Mouse (Mus musculus) embryonic facial prominence, embryonic 10.5 days (tissue): ENCODE measurements around the gene Prc1. TPM values are rescaled to one million over a fixed set of nuclear protein-coding genes. Genes with fewer than 3 reads are reported as not detected.
A peak's percentile ranks its signal among the peaks of the same experiment; 100 is the strongest.

Source experiments
- DNase-seq: peaks from one replicate; pipeline ENCODE4 v3.0.0-alpha.2; 2017; ENCODE audit warnings: low spot score
- H3K27ac ChIP-seq: fragments of 300-500 bp; sonication (generic); replicated peaks from 2 replicates; pipeline ENCODE4 v1.5.1; 2016; ENCODE audit warnings: mild to moderate bottlenecking
- H3K27me3 ChIP-seq: fragments of 300-500 bp; sonication (generic); replicated peaks from 2 replicates; pipeline ENCODE4 v1.6.1; 2016; ENCODE audit warnings: low read depth, mild to moderate bottlenecking; ENCODE audit not compliant: poor library complexity, severe bottlenecking
- H3K36me3 ChIP-seq: fragments of 300-500 bp; sonication (generic); replicated peaks from 2 replicates; pipeline ENCODE4 v1.6.1; 2016; ENCODE audit warnings: mild to moderate bottlenecking, moderate library complexity
- H3K4me1 ChIP-seq: fragments of 300-500 bp; sonication (generic); 2 replicates; pipeline ENCODE4 v1.6.1; 2016
- H3K4me3 ChIP-seq: fragments of 300-500 bp; sonication (generic); 2 replicates; pipeline ENCODE4 v1.5.1; 2016; ENCODE audit warnings: mild to moderate bottlenecking, moderate library complexity
- H3K9me3 ChIP-seq: fragments of 300-500 bp; sonication (generic); 2 replicates; pipeline ENCODE4 v1.6.1; 2016; ENCODE audit warnings: mild to moderate bottlenecking
- WGBS: fragments of 180-500 bp; shearing (Covaris S2); methylation state at CpG from one replicate; pipeline ENCODE4 v1.1.7; 2016; 5-methylcytosine and 5-hydroxymethylcytosine counted together
- polyA plus RNA-seq: library from polyadenylated mRNA; unstranded; fragments of >200 nt; fragmentation: Nextera tagmentation; extraction: Ambion mirVana; gene quantifications from 2 replicates; pipeline ENCODE4 v1.2.1, GENCODE M21; 2016

Gene Prc1
- polyA plus RNA-seq, 1 experiment from 2014 or later, result 196 TPM

DNA sequence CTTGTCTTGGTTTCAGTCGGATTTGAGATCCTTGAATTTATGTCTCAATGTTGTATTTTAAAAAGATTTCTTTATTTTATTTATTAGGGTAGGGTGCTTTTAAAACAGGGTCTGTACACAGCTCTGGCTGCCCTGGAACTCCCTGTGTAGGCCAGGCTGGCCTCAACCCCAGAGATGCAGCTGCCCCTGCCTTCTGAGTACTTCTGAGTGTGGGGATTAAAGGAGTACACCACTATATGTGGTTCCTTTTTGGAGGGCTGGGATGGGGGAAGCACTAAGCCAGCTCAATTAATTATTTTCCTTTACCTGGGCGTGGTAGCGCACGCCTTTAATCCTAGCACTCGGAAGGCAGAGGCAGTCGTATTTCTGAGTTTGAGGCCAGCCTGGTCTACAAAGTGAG lies 2.2 kb downstream of the Prc1 start:
- Histone ChIP-seq H3K27ac (no peak overlapping the region), H3K9me3 (no peaks in the 10 kb centered on the region), H3K4me1 (peaks cover 32% of the 10 kb centered on the region), H3K27me3 (no peaks in the 10 kb centered on the region), H3K4me3 (peak overlapping the region; percentile 81; the same call in 1 of the 2 replicates), H3K36me3 (peaks cover 56% of the 10 kb centered on the region)
- no peak for DNase-seq
- 94% methylated on average over 6 of the region's 6 CpGs for WGBS

DNA sequence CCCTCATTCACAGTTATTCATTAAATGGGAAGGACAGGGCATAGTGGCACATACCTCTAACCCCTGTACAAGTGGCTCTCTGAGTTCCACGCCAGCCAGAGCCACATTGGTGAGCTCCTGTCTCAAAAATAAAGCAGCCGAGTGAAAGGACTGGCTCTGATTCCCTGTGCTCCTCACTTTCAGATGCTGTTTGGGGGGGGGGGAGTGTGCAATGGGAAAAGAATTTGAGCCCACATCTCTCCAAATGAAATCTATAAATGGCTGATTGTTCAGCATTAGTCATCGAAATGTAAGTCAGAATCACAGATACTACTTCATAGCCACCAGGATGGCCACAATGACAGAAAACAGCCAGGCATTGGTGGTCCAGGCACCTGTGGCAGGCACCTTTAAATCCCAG lies 2.8 kb downstream of the Prc1 start:
- Histone ChIP-seq H3K27ac (no peak overlapping the region), H3K9me3 (no peaks in the 10 kb centered on the region), H3K4me1 (peaks cover 32% of the 10 kb centered on the region), H3K4me3 (0 out of 2 replicates have a peak overlapping the region, but pooled peaks have one; percentile 6), H3K36me3 (peaks cover 56% of the 10 kb centered on the region), H3K27me3 (no peaks in the 10 kb centered on the region)
- no peak for DNase-seq
- 86% methylated on average over 3 of the region's 3 CpGs for WGBS

DNA sequence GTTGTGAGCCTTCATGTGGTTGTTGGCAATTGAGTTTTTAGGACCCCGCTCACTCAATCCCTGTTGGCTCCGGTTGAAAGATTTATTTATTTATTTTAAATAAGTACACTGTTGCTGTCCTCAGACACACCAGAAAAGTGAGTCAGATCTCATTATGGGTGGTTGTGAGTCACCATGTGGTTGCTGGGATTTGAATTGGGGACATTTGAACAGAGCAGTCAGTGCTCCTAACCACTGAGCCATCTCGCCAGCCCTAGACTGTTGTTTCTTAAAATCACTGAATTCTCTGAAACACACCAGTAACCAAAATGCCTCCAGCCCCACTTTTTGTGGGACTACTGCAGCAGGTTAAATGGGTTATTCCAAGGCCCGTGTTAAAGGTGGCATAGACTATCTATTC lies 4.5 kb downstream of the Prc1 start:
- H3K9me3 ChIP-seq, result no peaks in the 10 kb centered on the region
- no peak overlapping the region for H3K4me3 ChIP-seq
- peaks cover 29% of the 10 kb centered on the region for H3K4me1 ChIP-seq
- H3K27ac ChIP-seq, result no peak overlapping the region
- WGBS, result 94% methylated on average over 4 of the region's 4 CpGs
- DNase-seq, result no peak
- H3K27me3 ChIP-seq, result no peaks in the 10 kb centered on the region
- peaks cover 73% of the 10 kb centered on the region for H3K36me3 ChIP-seq

DNA sequence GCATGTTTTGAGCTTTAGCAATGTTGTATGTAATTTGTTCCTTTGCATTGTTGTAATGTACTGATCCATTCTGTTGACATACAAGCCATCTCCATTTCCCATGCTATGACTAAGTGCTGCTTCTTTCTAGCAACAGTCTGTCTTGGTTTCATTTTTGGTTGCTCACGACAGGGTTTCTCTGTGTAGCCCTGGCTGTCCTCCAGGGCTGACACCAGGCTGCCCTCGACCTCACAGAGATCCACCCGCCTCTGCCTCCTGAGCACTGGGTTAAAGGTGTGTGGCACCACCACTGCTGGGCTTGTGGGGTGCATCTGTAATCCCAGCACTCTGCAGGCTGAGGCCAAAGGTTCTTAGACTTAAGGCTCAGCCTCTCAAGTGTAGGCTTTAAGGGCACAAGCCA lies 5.3 kb downstream of the Prc1 start:
- no peaks in the 10 kb centered on the region for H3K9me3 ChIP-seq
- DNase-seq, result no peak
- H3K27me3 ChIP-seq, result no peaks in the 10 kb centered on the region
- H3K4me3 ChIP-seq, result no peak overlapping the region
- peaks cover 24% of the 10 kb centered on the region for H3K4me1 ChIP-seq
- 89% methylated on average over 3 of the region's 3 CpGs for WGBS
- H3K27ac ChIP-seq, result no peak overlapping the region
- peaks cover 81% of the 10 kb centered on the region for H3K36me3 ChIP-seq

DNA sequence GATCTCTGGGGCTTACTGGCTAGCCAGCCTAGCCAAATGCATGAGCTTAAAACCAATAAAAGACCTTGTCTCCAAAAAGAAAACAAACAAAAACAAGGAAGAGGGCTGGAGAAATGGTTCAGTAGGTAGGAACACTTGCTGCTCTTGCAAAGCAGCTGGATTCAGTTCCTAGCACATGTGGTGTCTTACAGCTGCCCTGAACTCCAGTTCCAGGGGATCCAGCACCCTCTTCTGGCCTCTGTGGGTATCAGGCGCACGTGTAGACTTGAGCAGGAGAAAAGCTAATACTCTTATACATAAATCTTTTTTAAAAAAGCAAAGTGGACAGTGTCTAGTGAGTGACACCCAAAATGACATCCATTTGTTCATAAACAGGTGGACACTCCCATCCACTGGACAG lies 7.3 kb downstream of the Prc1 start:
- Histone ChIP-seq H3K4me3 (no peak overlapping the region), H3K36me3 (peaks cover 96% of the 10 kb centered on the region), H3K27me3 (no peaks in the 10 kb centered on the region), H3K27ac (no peak overlapping the region), H3K9me3 (no peaks in the 10 kb centered on the region), H3K4me1 (peaks cover 12% of the 10 kb centered on the region; the same call in 1 of the 2 replicates)
- no peak for DNase-seq
- WGBS, result 82% methylated on average over 2 of the region's 2 CpGs

DNA sequence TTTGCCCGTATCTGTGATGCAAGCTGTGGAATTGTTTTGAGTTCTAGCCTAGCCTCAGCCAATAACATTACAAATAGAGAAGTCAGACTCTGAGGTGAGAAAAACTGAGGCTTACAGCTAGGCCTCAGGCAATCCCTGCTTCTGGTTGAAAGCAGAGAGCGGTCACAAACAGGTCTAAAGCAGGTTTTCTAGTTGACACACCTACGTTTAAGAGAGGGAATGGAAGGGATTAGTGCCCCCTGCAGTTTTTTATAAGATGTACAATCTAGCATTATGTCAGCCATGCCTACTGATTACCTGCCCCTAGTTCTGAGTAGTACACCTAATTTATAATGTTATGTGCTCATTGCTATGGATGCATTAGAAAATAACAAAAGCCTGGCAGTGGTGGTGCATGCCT lies 13.5 kb downstream of the Prc1 start:
- Histone ChIP-seq H3K9me3 (no peaks in the 10 kb centered on the region), H3K4me3 (no peak overlapping the region), H3K27ac (no peak overlapping the region), H3K27me3 (no peaks in the 10 kb centered on the region), H3K36me3 (peaks cover 100% of the 10 kb centered on the region), H3K4me1 (no peaks in the 10 kb centered on the region)
- 90% methylated on average over 3 of the region's 3 CpGs for WGBS
- no peak for DNase-seq

DNA sequence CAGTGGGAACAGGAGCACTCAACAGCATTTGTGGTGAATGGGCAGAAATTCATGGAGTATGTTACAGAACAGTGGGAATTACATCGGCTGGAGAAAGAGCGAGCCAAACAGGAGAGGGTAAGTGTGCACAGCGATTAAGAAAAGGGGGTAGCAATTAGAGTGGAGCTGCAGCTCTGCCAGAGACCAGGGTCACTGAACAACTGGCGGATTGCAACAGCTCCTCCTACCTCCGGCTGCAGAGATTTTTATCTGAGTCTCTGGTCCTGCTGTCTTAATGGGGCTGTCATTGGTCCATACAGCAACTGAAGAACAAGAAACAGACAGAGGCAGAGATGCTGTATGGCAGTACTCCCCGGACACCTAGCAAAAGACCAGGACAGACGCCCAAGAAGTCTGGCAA lies 16.5 kb downstream of the Prc1 start:
- Histone ChIP-seq H3K27ac (no peak overlapping the region), H3K4me3 (no peak overlapping the region), H3K9me3 (no peaks in the 10 kb centered on the region), H3K36me3 (peaks cover 100% of the 10 kb centered on the region), H3K4me1 (no peaks in the 10 kb centered on the region), H3K27me3 (no peaks in the 10 kb centered on the region)
- WGBS, result 88% methylated on average over 7 of the region's 7 CpGs
- DNase-seq, result no peak

DNA sequence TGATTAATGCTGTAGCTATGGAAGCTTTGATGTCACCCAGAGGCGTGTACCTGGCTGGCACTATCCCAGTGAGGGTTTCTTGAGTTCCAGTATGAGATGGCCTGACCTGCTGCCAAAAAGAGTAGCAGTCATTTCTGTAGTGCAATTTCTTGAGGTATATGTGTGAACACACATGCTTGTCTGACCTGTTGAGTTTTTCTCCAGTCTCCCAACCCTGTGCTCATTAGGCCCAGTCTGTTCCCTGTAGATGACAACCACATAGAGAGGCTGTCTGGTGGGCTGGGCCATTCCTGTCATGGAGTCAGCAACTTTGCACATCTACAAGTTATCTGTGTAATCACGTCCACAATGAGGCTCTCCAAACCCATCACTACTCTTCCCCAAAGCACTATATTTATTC lies 21.5 kb downstream of the Prc1 start:
- H3K36me3 ChIP-seq, result peaks cover 96% of the 10 kb centered on the region

DNA sequence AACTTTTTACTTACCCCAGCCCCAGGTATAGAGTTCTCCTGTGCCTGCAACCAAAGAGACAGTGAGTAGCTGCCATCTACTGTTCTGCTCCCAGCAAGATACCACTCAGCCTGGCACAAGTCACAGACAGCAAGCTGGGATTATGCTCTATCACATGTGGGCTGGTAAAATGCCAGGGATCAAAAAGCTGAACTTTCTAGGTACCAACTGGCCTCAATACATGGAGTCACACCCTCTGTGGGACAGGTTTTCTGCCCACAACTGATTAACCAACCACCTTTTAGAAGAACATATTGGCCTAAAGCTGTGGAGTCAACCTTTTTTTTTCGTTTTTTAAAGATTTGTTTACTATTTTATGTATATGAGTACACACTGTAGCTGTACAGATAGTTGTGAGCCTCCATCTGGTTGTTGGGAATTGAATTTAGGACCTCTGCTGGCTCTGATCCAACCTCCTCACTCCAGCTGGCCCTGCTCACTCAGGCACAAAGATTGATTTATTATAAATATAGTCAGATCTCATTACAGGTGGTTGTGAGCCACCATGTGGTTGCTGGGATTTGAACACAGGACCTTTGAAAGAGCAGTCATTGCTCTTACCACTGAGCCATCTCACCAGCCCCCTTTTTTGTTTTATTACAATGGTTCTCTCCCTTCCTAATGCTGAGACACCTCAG lies 23.3 kb downstream of the Prc1 start:
- DNase-seq, result no peak
- Histone ChIP-seq H3K4me3 (no peak overlapping the region), H3K9me3 (no peaks in the 10 kb centered on the region), H3K27me3 (no peaks in the 10 kb centered on the region), H3K4me1 (0 out of 2 replicates have a peak, but pooled peaks cover under 1% of the 10 kb centered on the region), H3K27ac (no peak overlapping the region), H3K36me3 (peaks cover 82% of the 10 kb centered on the region)
- 78% methylated on average over 1 of the region's 1 CpGs for WGBS

More for the DNA sequence above, 21.5 kb downstream of the Prc1 start:
- 84% methylated on average over 2 of the region's 2 CpGs for WGBS
- no peak overlapping the region for H3K27ac ChIP-seq
- no peak overlapping the region for H3K4me3 ChIP-seq
- no peaks in the 10 kb centered on the region for H3K27me3 ChIP-seq
- no peaks in the 10 kb centered on the region for H3K4me1 ChIP-seq
- no peak for DNase-seq
- no peaks in the 10 kb centered on the region for H3K9me3 ChIP-seq

DNA sequence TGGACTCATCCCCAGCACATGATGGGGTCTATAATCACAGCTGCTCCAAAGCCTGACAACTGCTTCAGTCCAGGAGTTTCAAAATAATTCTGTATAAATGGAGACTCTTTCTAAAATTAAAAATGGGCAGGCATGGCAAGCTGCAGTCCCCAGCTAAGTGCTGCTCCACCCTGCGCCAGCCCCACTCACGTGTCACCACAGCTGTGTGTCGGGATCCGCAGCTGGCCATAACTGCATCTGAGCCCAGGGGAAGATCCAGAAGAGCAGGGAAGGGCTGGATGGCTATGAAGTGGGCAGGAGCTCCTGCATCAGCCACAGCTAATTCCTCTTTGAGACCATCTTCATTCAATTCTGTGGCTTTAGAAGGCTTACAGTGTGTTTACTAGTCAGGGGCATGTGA lies 24.4 kb downstream of the Prc1 start:
- no peak for DNase-seq
- peaks cover 71% of the 10 kb centered on the region for H3K36me3 ChIP-seq
- H3K4me3 ChIP-seq, result no peak overlapping the region
- H3K27me3 ChIP-seq, result no peaks in the 10 kb centered on the region
- WGBS, result 95% methylated on average over 4 of the region's 4 CpGs
- no peaks in the 10 kb centered on the region for H3K9me3 ChIP-seq
- H3K27ac ChIP-seq, result no peak overlapping the region
- H3K4me1 ChIP-seq, result peaks cover 10% of the 10 kb centered on the region

DNA sequence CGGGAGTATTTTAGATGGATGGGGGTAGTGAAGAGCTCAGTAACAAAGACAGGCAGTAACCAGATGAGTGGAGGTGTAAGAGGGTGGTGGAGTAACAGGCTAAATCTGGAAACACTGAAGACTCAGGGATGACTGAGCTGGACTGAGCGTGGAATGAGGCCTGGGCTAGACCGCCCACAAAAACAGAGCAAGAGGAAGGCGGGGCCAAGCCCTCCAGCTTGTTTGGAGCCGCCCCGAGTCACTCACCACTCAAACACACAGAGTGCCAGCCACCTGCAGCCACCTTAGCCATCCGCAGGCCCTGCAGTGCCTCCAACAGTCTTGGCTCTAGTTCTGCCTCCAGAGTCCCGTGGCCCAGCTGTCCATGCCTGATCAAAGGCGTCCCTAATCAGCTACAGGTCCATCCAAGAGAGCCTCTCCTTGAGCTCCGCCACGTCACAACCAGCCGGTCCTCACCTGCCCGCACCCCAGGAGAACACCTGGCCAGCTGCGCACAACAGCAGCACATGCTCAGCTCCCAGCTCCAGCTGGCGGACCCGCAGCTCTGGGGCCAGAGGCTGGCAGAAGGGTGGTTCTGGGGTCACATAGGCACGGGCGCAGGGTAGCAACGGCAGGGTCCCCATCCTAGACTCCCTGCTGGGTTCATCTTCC lies 25.7 kb downstream of the Prc1 start:
- no peak for DNase-seq
- peaks cover 59% of the 10 kb centered on the region for H3K36me3 ChIP-seq
- no peaks in the 10 kb centered on the region for H3K27me3 ChIP-seq
- H3K4me1 ChIP-seq, result peaks cover 11% of the 10 kb centered on the region
- H3K9me3 ChIP-seq, result no peaks in the 10 kb centered on the region
- H3K4me3 ChIP-seq, result 0 out of 2 replicates have a peak overlapping the region, but pooled peaks have one; percentile 8
- 82% methylated on average over 19 of the region's 19 CpGs for WGBS
- no peak overlapping the region for H3K27ac ChIP-seq

DNA sequence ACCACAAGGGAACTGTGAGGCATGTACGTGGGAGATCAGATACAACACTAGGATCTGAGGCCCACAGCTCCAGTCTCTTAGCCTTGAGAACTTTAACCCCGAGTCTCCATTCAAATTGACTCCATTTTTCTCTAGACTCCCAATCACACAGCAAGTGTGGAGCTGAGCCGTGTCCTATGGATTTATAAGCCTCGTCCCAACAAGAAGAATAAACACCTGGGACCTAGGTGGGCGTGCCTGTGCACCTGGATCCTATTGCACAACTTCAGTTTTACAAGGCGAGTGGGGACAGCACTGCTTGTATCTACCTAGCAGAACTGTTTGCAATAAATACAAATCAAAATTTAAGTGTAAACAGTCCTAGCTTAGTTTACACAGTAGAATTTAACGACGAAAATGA lies 29.1 kb downstream of the Prc1 start:
- Histone ChIP-seq H3K4me3 (peak overlapping the region; percentile 74), H3K4me1 (peaks cover 16% of the 10 kb centered on the region), H3K27me3 (no peaks in the 10 kb centered on the region), H3K27ac (peak overlapping the region; percentile 88), H3K36me3 (peaks cover 64% of the 10 kb centered on the region), H3K9me3 (no peaks in the 10 kb centered on the region)
- no peak for DNase-seq
- 24% methylated on average over 8 of the region's 8 CpGs for WGBS
